Mouse (Mus musculus) hindlimb bud, embryonic 11.5 days (tissue): Measurements from ENCODE around the gene Rif1.

ENCODE experiments used
- DNase-seq: peaks from one replicate; pipeline ENCODE4 v3.0.0-alpha.2; 2012; ENCODE audit warnings: low read depth, low spot score; ENCODE audit errors: extremely low spot score

The Rif1 gene

GRCm38 (mm10) chr2:52072491-52073140 is at the start of gene Rif1:
Gene Rif1, plus strand, starts transcription at chr2:52072832.
- DNase-seq, result no peak

GRCm38 (mm10) chr2:52027061-52027460 is 45.6 kb upstream of the Rif1 start:
- DNase-seq, result no peak

GRCm38 (mm10) chr2:52029426-52029825 is 43.2 kb upstream of the Rif1 start:
- no peak for DNase-seq

- no peak for DNase-seq
Observed at GRCm38 (mm10) chr2:52031491-52031890, 41.1 kb upstream of the Rif1 start.

GRCm38 (mm10) chr2:52034601-52035000 is 38.0 kb upstream of the Rif1 start:
- DNase-seq, result no peak

- DNase-seq, result no peak
Observed at GRCm38 (mm10) chr2:52035144-52035543, 37.5 kb upstream of the Rif1 start.

- DNase-seq, result no peak
Observed at GRCm38 (mm10) chr2:52036929-52037595, 35.6 kb upstream of the Rif1 start.

- DNase-seq, result peak; percentile 75
Observed at GRCm38 (mm10) chr2:52037882-52038281, 34.8 kb upstream of the Rif1 start, which contains the start of gene Tnfaip6. Gene Tnfaip6, plus strand, starts transcription at chr2:52038009.

GRCm38 (mm10) chr2:52038558-52038957 is 34.1 kb upstream of the Rif1 start:
- DNase-seq, result peak; percentile 33

GRCm38 (mm10) chr2:52039083-52039801 is 33.4 kb upstream of the Rif1 start:
- DNase-seq, result peak; percentile 68

GRCm38 (mm10) chr2:52042132-52042531 is 30.5 kb upstream of the Rif1 start:
- no peak for DNase-seq

GRCm38 (mm10) chr2:52042714-52043113 is 29.9 kb upstream of the Rif1 start:
- no peak for DNase-seq

GRCm38 (mm10) chr2:52043485-52043884 is 29.1 kb upstream of the Rif1 start:
- DNase-seq, result no peak

- DNase-seq, result no peak
Observed at GRCm38 (mm10) chr2:52046032-52046431, 26.6 kb upstream of the Rif1 start.

- no peak for DNase-seq
Observed at GRCm38 (mm10) chr2:52050823-52051222, 21.8 kb upstream of the Rif1 start.

- no peak for DNase-seq
Observed at GRCm38 (mm10) chr2:52052335-52052734, 20.3 kb upstream of the Rif1 start.

GRCm38 (mm10) chr2:52053502-52053901 is 19.1 kb upstream of the Rif1 start:
- DNase-seq, result no peak

GRCm38 (mm10) chr2:52055616-52056015 is 17.0 kb upstream of the Rif1 start:
- DNase-seq, result no peak

GRCm38 (mm10) chr2:52057099-52057498 is 15.5 kb upstream of the Rif1 start:
- DNase-seq, result no peak

- DNase-seq, result no peak
Observed at GRCm38 (mm10) chr2:52057681-52058080, 15.0 kb upstream of the Rif1 start.

GRCm38 (mm10) chr2:52068641-52069040 is 4.0 kb upstream of the Rif1 start:
- no peak for DNase-seq

- no peak for DNase-seq
Observed at GRCm38 (mm10) chr2:52070816-52071215, 1.8 kb upstream of the Rif1 start.
